Mouse (Mus musculus): ENCODE results near the gene Nav2. TPM values are rescaled to one million over a fixed set of nuclear protein-coding genes. Genes with fewer than 3 reads are reported as not detected.

Nav2 gene
- polyA plus RNA-seq, 1 experiment from 2014 or later: 2.8 TPM

GRCm38 (mm10) chr7:49122498-49122897 is 214.0 kb downstream of the Nav2 start:
- no peak for ATAC-seq
- Histone ChIP-seq H3K9ac (no peak overlapping the region), H3K27ac (no peak overlapping the region), H3K4me1 (0 out of 2 replicates have a peak, but pooled peaks cover 6% of the 10 kb centered on the region), H3K27me3 (replicated peaks) (peaks cover 49% of the 10 kb centered on the region), H3K4me2 (no peak overlapping the region), H3K9me3 (replicated peaks) (no peaks in the 10 kb centered on the region), H3K4me3 (no peak overlapping the region), H3K36me3 (no peaks in the 10 kb centered on the region)
- 57% methylated on average over 7 of the region's 7 CpGs for WGBS (ENCODE audit: insufficient replicate concordance)

- no peak overlapping the region for H3K4me3 ChIP-seq
- 0 out of 2 replicates have a peak, but pooled peaks cover 6% of the 10 kb centered on the region for H3K4me1 ChIP-seq
- no peaks in the 10 kb centered on the region for H3K36me3 ChIP-seq
- H3K27me3 ChIP-seq (replicated peaks): peaks cover 30% of the 10 kb centered on the region
- H3K27ac ChIP-seq: no peak overlapping the region
- no peak overlapping the region for H3K4me2 ChIP-seq
- ATAC-seq: no peak
- no peak overlapping the region for H3K9ac ChIP-seq
- 32% methylated on average over 3 of the region's 3 CpGs for WGBS (ENCODE audit: insufficient replicate concordance)
- H3K9me3 ChIP-seq (replicated peaks): no peaks in the 10 kb centered on the region
These were observed 217.0 kb downstream of the Nav2 start for GRCm38 (mm10) chr7:49125545-49125944.

GRCm38 (mm10) chr7:49128224-49128623 is 219.7 kb downstream of the Nav2 start:
- Histone ChIP-seq H3K9me3 (replicated peaks) (no peaks in the 10 kb centered on the region), H3K4me1 (no peaks in the 10 kb centered on the region), H3K36me3 (no peaks in the 10 kb centered on the region), H3K4me3 (no peak overlapping the region), H3K9ac (no peak overlapping the region), H3K4me2 (no peak overlapping the region), H3K27ac (no peak overlapping the region), H3K27me3 (replicated peaks) (peaks cover 27% of the 10 kb centered on the region)
- ATAC-seq: no peak
- 65% methylated on average over 8 of the region's 8 CpGs for WGBS (ENCODE audit: insufficient replicate concordance)

GRCm38 (mm10) chr7:49132851-49133351 is 224.4 kb downstream of the Nav2 start:
- H3K4me3 ChIP-seq: no peak overlapping the region
- peaks cover 20% of the 10 kb centered on the region for H3K27me3 ChIP-seq (replicated peaks)
- H3K9me3 ChIP-seq (replicated peaks): no peaks in the 10 kb centered on the region
- H3K9ac ChIP-seq: no peak overlapping the region
- no peak overlapping the region for H3K4me2 ChIP-seq
- H3K4me1 ChIP-seq: no peaks in the 10 kb centered on the region
- WGBS (ENCODE audit: insufficient replicate concordance): 37% methylated on average over 10 of the region's 10 CpGs
- no peak for ATAC-seq
- H3K36me3 ChIP-seq: no peaks in the 10 kb centered on the region
- H3K27ac ChIP-seq: no peak overlapping the region

- H3K4me2 ChIP-seq: no peak overlapping the region
- H3K36me3 ChIP-seq: no peaks in the 10 kb centered on the region
- no peaks in the 10 kb centered on the region for H3K4me1 ChIP-seq
- H3K4me3 ChIP-seq: no peak overlapping the region
- H3K27ac ChIP-seq: no peak overlapping the region
- 50% methylated on average over 5 of the region's 5 CpGs for WGBS (ENCODE audit: insufficient replicate concordance)
- H3K9ac ChIP-seq: no peak overlapping the region
- no peaks in the 10 kb centered on the region for H3K9me3 ChIP-seq (replicated peaks)
- no peak for ATAC-seq
- peaks cover 10% of the 10 kb centered on the region; the same call in 1 of the 2 replicates for H3K27me3 ChIP-seq (replicated peaks)
These were observed 225.9 kb downstream of the Nav2 start for GRCm38 (mm10) chr7:49134396-49134795.

- 64% methylated on average over 2 of the region's 2 CpGs for WGBS (ENCODE audit: insufficient replicate concordance)
- 0 out of 2 replicates have a peak, but pooled peaks cover 3% of the 10 kb centered on the region for H3K27me3 ChIP-seq (replicated peaks)
- H3K9ac ChIP-seq: no peak overlapping the region
- H3K4me3 ChIP-seq: no peak overlapping the region
- ATAC-seq: no peak
- no peaks in the 10 kb centered on the region for H3K4me1 ChIP-seq
- H3K9me3 ChIP-seq (replicated peaks): no peaks in the 10 kb centered on the region
- H3K4me2 ChIP-seq: no peak overlapping the region
- H3K36me3 ChIP-seq: no peaks in the 10 kb centered on the region
- H3K27ac ChIP-seq: no peak overlapping the region
These were observed 231.2 kb downstream of the Nav2 start for GRCm38 (mm10) chr7:49139762-49140161.

GRCm38 (mm10) chr7:49143966-49144365 is 235.4 kb downstream of the Nav2 start:
- Histone ChIP-seq H3K4me2 (no peak overlapping the region), H3K27me3 (replicated peaks) (no peaks in the 10 kb centered on the region), H3K9me3 (replicated peaks) (no peaks in the 10 kb centered on the region), H3K27ac (no peak overlapping the region), H3K4me3 (no peak overlapping the region), H3K4me1 (no peaks in the 10 kb centered on the region), H3K9ac (no peak overlapping the region), H3K36me3 (no peaks in the 10 kb centered on the region)
- no peak for ATAC-seq
- WGBS (ENCODE audit: insufficient replicate concordance): 59% methylated on average over 7 of the region's 7 CpGs

GRCm38 (mm10) chr7:49145749-49146670 is 237.5 kb downstream of the Nav2 start:
- no peaks in the 10 kb centered on the region for H3K27me3 ChIP-seq (replicated peaks)
- H3K9me3 ChIP-seq (replicated peaks): no peaks in the 10 kb centered on the region
- H3K27ac ChIP-seq: no peak overlapping the region
- H3K9ac ChIP-seq: no peak overlapping the region
- no peaks in the 10 kb centered on the region for H3K4me1 ChIP-seq
- WGBS (ENCODE audit: insufficient replicate concordance): 38% methylated on average over 22 of the region's 22 CpGs
- no peaks in the 10 kb centered on the region for H3K36me3 ChIP-seq
- no peak overlapping the region for H3K4me2 ChIP-seq
- no peak for ATAC-seq
- H3K4me3 ChIP-seq: no peak overlapping the region

GRCm38 (mm10) chr7:49152297-49152696 is 243.8 kb downstream of the Nav2 start:
- Histone ChIP-seq H3K9ac (no peak overlapping the region), H3K27ac (no peak overlapping the region), H3K4me2 (no peak overlapping the region), H3K4me1 (no peaks in the 10 kb centered on the region), H3K4me3 (no peak overlapping the region), H3K36me3 (no peaks in the 10 kb centered on the region), H3K27me3 (replicated peaks) (no peaks in the 10 kb centered on the region), H3K9me3 (replicated peaks) (no peaks in the 10 kb centered on the region)
- WGBS (ENCODE audit: insufficient replicate concordance): 43% methylated on average over 5 of the region's 5 CpGs
- no peak for ATAC-seq

GRCm38 (mm10) chr7:49152713-49153112 is 244.2 kb downstream of the Nav2 start:
- 32% methylated on average over 9 of the region's 9 CpGs for WGBS (ENCODE audit: insufficient replicate concordance)
- H3K36me3 ChIP-seq: no peaks in the 10 kb centered on the region
- H3K27ac ChIP-seq: no peak overlapping the region
- H3K4me3 ChIP-seq: no peak overlapping the region
- ATAC-seq: no peak
- H3K4me2 ChIP-seq: no peak overlapping the region
- no peaks in the 10 kb centered on the region for H3K9me3 ChIP-seq (replicated peaks)
- no peaks in the 10 kb centered on the region for H3K4me1 ChIP-seq
- no peak overlapping the region for H3K9ac ChIP-seq
- H3K27me3 ChIP-seq (replicated peaks): no peaks in the 10 kb centered on the region

- Histone ChIP-seq H3K9me3 (replicated peaks) (no peaks in the 10 kb centered on the region), H3K27ac (no peak overlapping the region), H3K4me2 (no peak overlapping the region), H3K4me3 (no peak overlapping the region), H3K36me3 (no peaks in the 10 kb centered on the region), H3K9ac (no peak overlapping the region), H3K4me1 (no peaks in the 10 kb centered on the region), H3K27me3 (replicated peaks) (no peaks in the 10 kb centered on the region)
- WGBS (ENCODE audit: insufficient replicate concordance): 53% methylated on average over 12 of the region's 12 CpGs
- ATAC-seq: no peak
These were observed 250.3 kb downstream of the Nav2 start for GRCm38 (mm10) chr7:49158641-49159381.

Measured in liver, embryonic 12.5 days (tissue).